ENCODE assay signal across 32 mouse cellular contexts in genomic region chr8:126671594-126671993, GRCm38 (mm10).
"Had no signal": no experiment of that assay in that cellular context is flagged by ENCODE, and none has a peak within 500 bp of the region (broad histone marks: within the 10 kb centered on the region; RNA-seq: fewer than 3 reads in every experiment).

No protein-coding gene starts in this region.

- H3K36me3 ChIP-seq: heart, embryonic 12.5 days; heart, embryonic 13.5 days; heart, embryonic 15.5 days; hindbrain, embryonic 10.5 days; hindbrain, embryonic 12.5 days; hindbrain, embryonic 13.5 days; hindbrain, embryonic 15.5 days; intestine, embryonic 15.5 days; kidney, embryonic 15.5 days had no signal

- H3K4me2 ChIP-seq: heart, embryonic 12.5 days; heart, embryonic 13.5 days; heart, embryonic 15.5 days; hindbrain, embryonic 12.5 days; hindbrain, embryonic 13.5 days; hindbrain, embryonic 14.5 days; hindbrain, embryonic 15.5 days; intestine, embryonic 15.5 days; kidney, embryonic 15.5 days had no signal

- H3K9ac ChIP-seq: heart, embryonic 12.5 days; heart, embryonic 13.5 days; heart, embryonic 15.5 days; hindbrain, embryonic 12.5 days; hindbrain, embryonic 13.5 days; hindbrain, embryonic 14.5 days; hindbrain, embryonic 15.5 days; intestine, embryonic 15.5 days; kidney, embryonic 15.5 days had no signal

- DNase-seq: heart, postnatal 36 days; heart, postnatal 4 days; kidney, adult 11 months; kidney, adult 18-20 months; kidney, adult 2 months; kidney, adult 8-10 months; kidney, adult 9 months; kidney, postnatal 10 days; kidney, postnatal 14 days; kidney, postnatal 25 days; kidney, postnatal 36 days; kidney, postnatal 4 days; layer of hippocampus, adult 9-11 months; layer of hippocampus, postnatal 36 days had no signal

- H3K27me3 ChIP-seq: heart, embryonic 12.5 days; heart, embryonic 13.5 days; heart, embryonic 15.5 days; hindbrain, embryonic 12.5 days; hindbrain, embryonic 13.5 days; hindbrain, embryonic 15.5 days; intestine, embryonic 15.5 days; kidney, embryonic 15.5 days had no signal

- H3K9me3 ChIP-seq: heart, embryonic 12.5 days; heart, embryonic 13.5 days; heart, embryonic 15.5 days; hindbrain, embryonic 10.5 days; hindbrain, embryonic 12.5 days; hindbrain, embryonic 13.5 days; hindbrain, embryonic 15.5 days; intestine, embryonic 15.5 days; kidney, embryonic 15.5 days had no signal

- H3K4me3 ChIP-seq: heart, embryonic 12.5 days; heart, embryonic 13.5 days; heart, embryonic 15.5 days; hindbrain, embryonic 10.5 days; hindbrain, embryonic 12.5 days; hindbrain, embryonic 13.5 days; hindbrain, embryonic 15.5 days; intestine, embryonic 15.5 days; kidney, embryonic 15.5 days; layer of hippocampus, adult 2 months; left cerebral cortex, adult 2 months had no signal

- H3K27ac ChIP-seq: heart, embryonic 13.5 days; heart, embryonic 15.5 days; hindbrain, embryonic 10.5 days; hindbrain, embryonic 12.5 days; hindbrain, embryonic 13.5 days; hindbrain, embryonic 14.5 days; hindbrain, embryonic 15.5 days; hindbrain, postnatal 0 days; intestine, embryonic 15.5 days; kidney, embryonic 15.5 days; kidney, postnatal 0 days; layer of hippocampus, adult 2 months; left cerebral cortex, adult 2 months had no signal

- ATAC-seq: hindbrain, embryonic 16.5 days; hindbrain, postnatal 0 days; inflammation-experienced regulatory T-cells, adult 6 months; intestine, embryonic 15.5 days; intestine, embryonic 16.5 days; intestine, postnatal 0 days had no signal
